Mouse (Mus musculus) CD4-positive helper T cell, adult 2 months (primary cell): ENCODE measurements around the gene BC048562.

Source experiments
- DNase-seq: peaks from one replicate; pipeline ENCODE4 v3.0.0-alpha.2; 2012; ENCODE audit warnings: low read depth, missing footprints, low spot score

Gene BC048562

GRCm38 (mm10) chr9:108450292-108451169 lies 14.2 kb downstream of the BC048562 start:
- DNase-seq = no peak

GRCm38 (mm10) chr9:108451170-108451493 lies 14.8 kb downstream of the BC048562 start:
- no peak for DNase-seq

GRCm38 (mm10) chr9:108451519-108452160 lies 15.4 kb downstream of the BC048562 start:
- no peak for DNase-seq

GRCm38 (mm10) chr9:108452291-108452906 lies 16.1 kb downstream of the BC048562 start:
- peak; percentile 79 for DNase-seq

- no peak for DNase-seq
Measured at GRCm38 (mm10) chr9:108452911-108453310, 16.6 kb downstream of the BC048562 start.

GRCm38 (mm10) chr9:108453458-108453857 lies 17.2 kb downstream of the BC048562 start:
- DNase-seq = no peak

GRCm38 (mm10) chr9:108454429-108454828 lies 18.1 kb downstream of the BC048562 start:
- DNase-seq = no peak

GRCm38 (mm10) chr9:108455747-108456571 lies 19.7 kb downstream of the BC048562 start:
- DNase-seq = no peak

GRCm38 (mm10) chr9:108456953-108457352 lies 20.7 kb downstream of the BC048562 start:
- no peak for DNase-seq

- no peak for DNase-seq
Measured at GRCm38 (mm10) chr9:108459939-108460318, 23.6 kb downstream of the BC048562 start.

- peak; percentile 90 for DNase-seq
Measured at GRCm38 (mm10) chr9:108460319-108461178, 24.3 kb downstream of the BC048562 start, which contains the start of gene Ccdc71. Gene Ccdc71 (plus strand): TSS chr9:108460527.

- DNase-seq = no peak
Measured at GRCm38 (mm10) chr9:108461181-108461631, 24.9 kb downstream of the BC048562 start, which contains the start of gene Klhdc8b. Gene Klhdc8b (minus strand): TSS chr9:108461581.

GRCm38 (mm10) chr9:108461675-108462074 lies 25.4 kb downstream of the BC048562 start:
- DNase-seq = no peak

- no peak for DNase-seq
Measured at GRCm38 (mm10) chr9:108462192-108462591, 25.9 kb downstream of the BC048562 start.

- DNase-seq = no peak
Measured at GRCm38 (mm10) chr9:108463713-108464112, 27.4 kb downstream of the BC048562 start.

GRCm38 (mm10) chr9:108466219-108466618 lies 29.9 kb downstream of the BC048562 start:
- DNase-seq = no peak

- DNase-seq = no peak
Measured at GRCm38 (mm10) chr9:108469430-108469829, 33.1 kb downstream of the BC048562 start.

- no peak for DNase-seq
Measured at GRCm38 (mm10) chr9:108469845-108470244, 33.6 kb downstream of the BC048562 start.

- DNase-seq = no peak
Measured at GRCm38 (mm10) chr9:108474528-108474927, 38.2 kb downstream of the BC048562 start.

GRCm38 (mm10) chr9:108478638-108479156 lies 42.4 kb downstream of the BC048562 start:
- no peak for DNase-seq
